Mouse (Mus musculus) lung, adult 2 months (tissue): Measurements from ENCODE around the gene Eif2b2.

Experiments used
- CTCF ChIP-seq: fragments of 200-500 bp; IDR thresholded peaks from 2 replicates; pipeline ENCODE4 v1.5.1; 2011; ENCODE audit warnings: mild to moderate bottlenecking, low read length, control low read depth; ENCODE audit not compliant: insufficient read depth
- POLR2A ChIP-seq: fragments of 200-500 bp; IDR thresholded peaks from 2 replicates; pipeline ENCODE4 v1.6.1; 2011; ENCODE audit warnings: low read depth, mild to moderate bottlenecking, control low read depth, low read length, borderline replicate concordance; ENCODE audit errors: extremely low read depth

GRCm38 (mm10) chr12:85184118-85184517 lies 35.2 kb upstream of the Eif2b2 start:
- no peak for TF ChIP-seq CTCF
- no peak for TF ChIP-seq POLR2A
